Mouse (Mus musculus) E14TG2a.4 (cell line): ENCODE results near the gene Ccdc148.

Source experiments
- CTCF ChIP-seq: conservative IDR thresholded peaks from 2 replicates; pipeline ENCODE4 v1.5.1; 2014; ENCODE audit warnings: low read length
- NANOG ChIP-seq: IDR thresholded peaks from 2 replicates; pipeline ENCODE4 v1.6.1; 2014; ENCODE audit warnings: borderline replicate concordance, low read length, mixed read lengths
- POU5F1 ChIP-seq: IDR thresholded peaks from 2 replicates; pipeline ENCODE4 v1.6.1; 2014; ENCODE audit warnings: low read length, borderline replicate concordance

DNA sequence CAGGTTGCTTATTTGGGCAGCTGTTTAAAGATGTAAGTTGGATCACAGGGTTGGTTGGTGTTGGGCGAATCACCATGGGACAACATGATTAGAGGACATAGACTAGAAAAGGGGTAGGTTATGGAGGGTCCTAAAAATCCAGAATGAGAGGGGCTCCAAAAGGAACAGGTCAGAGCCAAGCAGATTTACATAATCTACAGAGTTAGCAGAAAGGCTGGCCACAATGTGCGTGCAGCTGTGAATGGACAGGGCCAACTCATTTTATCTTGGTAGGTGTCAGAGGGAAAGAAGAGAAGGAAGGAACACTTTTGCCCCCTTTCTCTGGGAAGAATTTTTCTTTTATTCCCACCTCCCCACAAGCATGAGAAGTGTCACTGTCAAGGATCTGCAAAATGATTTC, 204.1 kb downstream of the Ccdc148 start:
- TF ChIP-seq CTCF (no peak), POU5F1 (no peak), NANOG (no peak)
